Mouse (Mus musculus) left cerebral cortex, postnatal 10 days (tissue): ENCODE measurements around the gene Supt20. TPM values are rescaled to one million over a fixed set of nuclear protein-coding genes. Genes with fewer than 3 reads are reported as not detected.
"Not testable (repeated sequence)": the region's sequence is repeated elsewhere in the genome, so short reads cannot be mapped to it uniquely, and the experiment has no call there.

Experiments
- DNase-seq, 2 experiments: peaks; one replicate each; pipeline ENCODE4 v3.0.0; 2021 to 2022; ENCODE audit warnings: low spot score in 2 of 2, mixed read lengths in 1 of 2; ENCODE audit errors: extremely low spot score in 1 of 2
- intact Hi-C: fragments of 180-260 bp; cut with DNase I; formaldehyde crosslinking; loops from one replicate; pipeline ENCODE4 v1.15.1; 2025
- total RNA-seq, 2 experiments: library from RNA; stranded (reverse); gene quantifications; 2 replicates each; pipeline ENCODE4 v1.2.3; 2021

The Supt20 gene
- total RNA-seq, 2 experiments from 2014 or later, result 45.7 to 54.1 TPM

- no peak for DNase-seq
- intact Hi-C loops, result no loop called here
Measured at GRCm38 (mm10) chr3:54689091-54689490, 3.5 kb upstream of the Supt20 start.

- intact Hi-C loops, result no loop called here
- DNase-seq, result no peak
Measured at GRCm38 (mm10) chr3:54693056-54693415, 429 bp downstream of the Supt20 start.

- intact Hi-C loops, result no loop called here
- DNase-seq, result no peak
Measured at GRCm38 (mm10) chr3:54699759-54700301, 7.2 kb downstream of the Supt20 start.

GRCm38 (mm10) chr3:54704106-54704505 is 11.5 kb downstream of the Supt20 start:
- DNase-seq, intact Hi-C loops: not testable (repeated sequence)

DNA sequence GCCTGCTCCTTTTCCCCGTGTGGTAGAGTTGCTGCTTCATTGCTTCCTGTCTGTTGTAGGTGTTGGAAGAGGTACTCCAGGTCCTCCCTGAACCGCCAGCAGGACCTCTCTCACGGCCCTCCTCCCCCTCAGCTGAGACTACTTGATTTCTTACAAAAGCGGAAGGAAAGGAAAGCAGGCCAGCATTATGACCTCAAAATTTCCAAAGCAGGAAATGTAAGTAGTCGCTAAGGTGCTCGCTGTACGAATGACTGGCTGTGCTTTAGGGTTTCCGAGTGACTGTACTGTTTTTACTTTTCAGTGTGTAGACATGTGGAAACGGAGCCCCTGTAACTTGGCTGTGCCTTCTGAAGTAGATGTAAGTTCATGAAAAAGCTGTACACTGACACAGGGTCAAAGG is 16.4 kb downstream of the Supt20 start:
- no peak for DNase-seq
- intact Hi-C loops, result no loop called here

GRCm38 (mm10) chr3:54714253-54714652 is 21.6 kb downstream of the Supt20 start, which contains the start of gene Gm21958:
Gm21958 (minus strand) TSS chr3:54714353.
- intact Hi-C loops, result no loop called here
- no peak for DNase-seq

DNA sequence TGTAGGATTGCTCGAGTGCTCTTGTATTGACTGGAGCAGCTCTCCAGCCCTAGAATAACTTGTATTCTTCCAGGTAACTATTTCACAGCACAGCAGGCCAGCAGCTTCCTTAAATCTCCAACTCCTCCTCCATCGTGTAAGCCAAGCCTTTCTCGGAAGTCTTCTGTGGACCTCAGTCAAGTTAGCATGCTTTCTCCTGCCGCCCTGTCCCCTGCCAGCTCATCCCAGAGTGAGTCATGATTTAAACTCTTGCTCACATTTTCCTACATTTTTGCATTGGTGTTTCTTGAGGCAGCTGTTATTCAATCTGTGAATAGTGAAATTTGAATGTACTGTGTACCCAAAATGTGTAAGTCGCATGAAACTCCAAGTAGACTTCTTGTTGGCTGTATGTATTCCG is 22.9 kb downstream of the Supt20 start:
- no peak for DNase-seq
- intact Hi-C loops, result no loop called here

DNA sequence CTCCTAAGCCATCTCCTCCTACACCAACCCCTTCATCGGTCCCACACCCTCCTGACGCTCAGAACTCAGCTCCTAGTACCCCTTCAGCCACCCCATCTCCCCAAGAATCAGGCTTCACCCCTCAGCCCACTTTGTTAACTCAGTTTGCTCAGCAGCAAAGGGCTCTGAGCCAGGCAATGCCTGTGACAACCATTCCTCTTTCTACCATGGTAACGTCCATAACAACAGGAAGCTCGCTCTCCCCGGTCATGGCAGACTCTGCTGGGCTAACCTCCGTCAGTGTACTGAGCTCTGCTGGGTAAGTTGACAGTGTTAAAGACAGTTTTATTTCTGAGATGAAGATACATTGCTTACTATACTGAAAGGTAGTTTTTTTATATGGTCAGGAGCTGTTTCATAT is 24.7 kb downstream of the Supt20 start:
- intact Hi-C loops, result no loop called here
- DNase-seq, result no peak

- no peak for DNase-seq
- intact Hi-C loops, result no loop called here
Measured at GRCm38 (mm10) chr3:54718947-54719346, 26.3 kb downstream of the Supt20 start.

GRCm38 (mm10) chr3:54723741-54724500 is 31.3 kb downstream of the Supt20 start:
- no peak for DNase-seq
- intact Hi-C loops, result no loop called here

- intact Hi-C loops, result no loop called here
Measured at GRCm38 (mm10) chr3:54725344-54725743, 32.7 kb downstream of the Supt20 start.

GRCm38 (mm10) chr3:54727588-54727987 is 35.0 kb downstream of the Supt20 start:
- intact Hi-C loops, result no loop called here

More at GRCm38 (mm10) chr3:54725344-54725743, 32.7 kb downstream of the Supt20 start:
- no peak for DNase-seq

DNA sequence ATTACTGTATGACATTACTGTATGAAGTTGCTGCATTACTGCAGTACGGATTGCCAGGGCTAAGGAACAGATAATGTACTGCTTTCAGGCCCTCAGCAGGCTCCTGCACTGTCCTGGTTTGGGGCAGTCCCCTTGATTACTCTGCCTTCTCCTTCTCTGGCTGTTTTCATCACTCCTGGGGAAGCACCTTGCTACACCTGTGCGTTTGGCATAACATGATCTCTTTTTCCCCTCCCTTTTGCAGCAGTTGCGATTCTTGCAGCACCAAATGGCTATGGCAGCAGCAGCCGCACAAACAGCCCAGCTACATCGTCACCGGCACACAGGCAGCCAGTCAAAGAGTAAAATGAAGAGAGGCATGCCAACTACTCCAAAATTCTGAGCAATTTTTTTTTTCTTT is 35.5 kb downstream of the Supt20 start:
- DNase-seq, result no peak
- intact Hi-C loops, result no loop called here

More at GRCm38 (mm10) chr3:54727588-54727987, 35.0 kb downstream of the Supt20 start:
- no peak for DNase-seq

DNA sequence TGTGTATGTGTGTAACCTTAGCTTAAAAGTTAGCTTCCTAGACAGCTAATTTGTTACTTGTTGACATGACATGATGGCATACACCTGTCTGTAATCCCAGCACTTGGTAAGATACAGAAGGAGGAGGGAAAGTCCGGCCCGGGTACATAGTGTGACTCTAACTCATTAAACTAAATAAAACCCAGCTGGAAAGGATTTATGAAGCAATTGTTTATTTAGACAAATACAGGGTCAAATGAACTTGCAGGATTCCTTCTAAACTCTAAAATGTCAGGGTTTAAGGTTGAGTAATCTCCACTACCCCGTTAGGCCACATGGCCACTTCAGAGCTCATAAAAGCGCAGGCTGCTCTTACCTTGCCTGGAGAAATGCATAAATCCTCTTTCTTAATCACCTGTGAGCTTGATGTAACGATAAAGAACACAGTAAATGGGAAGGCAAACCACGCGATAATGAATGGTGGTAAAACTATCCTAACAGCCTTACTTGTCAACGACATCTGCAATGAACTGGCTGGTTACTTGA is 39.1 kb downstream of the Supt20 start:
- DNase-seq, result no peak
- intact Hi-C loops, result loop anchor here (10.0 kb wide), 2 partner anchors 353 to 623 kb away; no protein-coding TSS in a partner anchor

DNA sequence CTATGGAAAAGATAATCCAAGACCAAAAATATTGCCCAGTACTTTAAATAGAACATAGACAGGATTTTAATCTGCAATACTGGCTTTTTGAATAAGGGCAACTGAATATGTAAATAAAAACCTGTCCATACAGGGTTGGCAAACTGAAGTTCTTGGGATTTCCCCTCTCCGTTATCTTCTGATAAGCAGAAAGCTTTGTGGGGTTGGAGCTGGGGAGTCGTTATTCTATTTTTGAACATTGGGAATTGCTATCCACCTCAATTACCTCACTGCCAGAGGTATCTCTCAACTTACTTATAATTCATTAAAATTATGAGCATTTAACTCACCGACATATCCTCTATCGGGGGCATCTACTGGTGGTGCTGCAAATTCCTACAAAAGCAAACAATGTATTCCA is 39.8 kb downstream of the Supt20 start:
- DNase-seq, result no peak
- intact Hi-C loops, result loop anchor here (10.0 kb wide), 2 partner anchors 352 to 622 kb away; no protein-coding TSS in a partner anchor

DNA sequence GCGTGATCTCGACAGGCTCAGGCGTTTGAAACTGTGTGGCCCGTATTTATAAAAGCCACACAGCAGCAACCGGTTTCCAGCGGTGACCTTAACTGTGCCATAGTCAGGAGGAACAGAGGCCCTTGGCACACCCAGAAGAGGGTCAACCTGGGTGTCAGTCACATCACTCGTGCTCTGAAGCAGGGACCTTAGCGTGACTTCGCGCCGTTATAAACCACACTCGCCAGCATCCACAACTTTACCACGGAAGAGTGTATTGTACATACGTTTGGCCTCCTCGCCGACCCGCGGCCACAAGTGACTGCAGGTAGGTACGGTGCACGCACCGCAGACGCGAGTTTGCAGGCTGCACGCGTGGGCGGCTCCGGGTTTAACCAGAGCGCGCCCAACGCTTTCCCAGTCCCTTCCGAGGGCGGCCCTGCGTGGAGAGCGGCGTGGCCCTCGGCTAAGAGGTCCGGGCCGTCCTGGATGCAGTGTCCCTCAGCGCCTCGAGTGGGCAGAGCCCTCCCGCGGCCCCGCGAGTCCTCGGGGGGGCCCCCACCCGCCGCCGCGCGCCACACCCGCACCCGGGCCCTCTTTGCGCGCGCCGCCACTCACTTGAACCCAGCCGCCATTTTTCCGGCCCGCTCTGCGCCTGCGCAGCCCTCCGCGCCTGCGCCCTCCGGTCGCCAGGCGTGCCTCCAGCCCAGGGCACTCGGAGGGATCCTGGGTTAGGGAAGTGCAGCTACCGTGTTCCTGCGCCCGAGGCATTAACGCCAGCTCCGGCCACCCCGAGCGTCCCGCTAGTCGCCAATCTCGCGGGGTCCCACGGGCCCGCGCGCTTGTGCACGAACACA is 42.0 kb downstream of the Supt20 start:
- intact Hi-C loops, result loop anchor here (5.0 to 10.0 kb wide), 3 partner anchors 68 to 620 kb away; no protein-coding TSS in a partner anchor

GRCm38 (mm10) chr3:54735247-54736046 is 42.8 kb downstream of the Supt20 start, which contains the start of the genes Exosc8 and Alg5:
Exosc8 (minus strand) TSS chr3:54735393.
Alg5 (plus strand) TSS chr3:54735539.
- DNase-seq, result peak; percentile 77 to 87
- intact Hi-C loops, result loop anchor here (5.0 to 10.0 kb wide), 3 partner anchors 67 to 619 kb away; no protein-coding TSS in a partner anchor

More for the DNA sequence above, 42.0 kb downstream of the Supt20 start:
- peak; percentile 86 to 93 for DNase-seq
